Mouse (Mus musculus) C2C12 (cell line): Measurements from ENCODE around the gene Borcs5. TPM values are rescaled to one million over a fixed set of nuclear protein-coding genes. Genes with fewer than 3 reads are reported as not detected.

ENCODE experiments used
- H3K27me3 ChIP-seq: one replicate; pipeline ENCODE4 v1.6.1; 2011; ENCODE audit not compliant: control insufficient read depth, insufficient read depth, insufficient read length
- H3K36me3 ChIP-seq: one replicate; pipeline ENCODE4 v1.6.1; 2011; ENCODE audit not compliant: control insufficient read depth, insufficient read depth
- H3K4me3 ChIP-seq: one replicate; pipeline ENCODE4 v1.5.1; 2011; ENCODE audit warnings: mild to moderate bottlenecking, control low read depth; ENCODE audit not compliant: poor library complexity, insufficient read depth, severe bottlenecking
- H3K79me2 ChIP-seq: one replicate; pipeline ENCODE4 v1.6.1; 2011; ENCODE audit not compliant: control insufficient read depth, insufficient read depth
- H3K79me3 ChIP-seq: one replicate; pipeline ENCODE4 v1.6.1; 2011; ENCODE audit warnings: low read depth, control low read depth
- H3ac ChIP-seq: one replicate; pipeline ENCODE3; 2011; ENCODE audit warnings: low read depth; ENCODE audit not compliant: control insufficient read depth, insufficient read length
- CEBPB ChIP-seq: IDR thresholded peaks from one replicate; pipeline ENCODE4 v1.6.1; 2011; ENCODE audit warnings: low read depth, mild to moderate bottlenecking, control low read depth, moderate library complexity
- CTCF ChIP-seq: IDR thresholded peaks from one replicate; pipeline ENCODE4 v1.5.1; 2011; ENCODE audit not compliant: control insufficient read depth, insufficient read depth, insufficient read length
- FOSL1 ChIP-seq: IDR thresholded peaks from one replicate; pipeline ENCODE4 v1.8.0; 2011; ENCODE audit warnings: mild to moderate bottlenecking, low read length; ENCODE audit not compliant: poor library complexity, insufficient read depth, severe bottlenecking
- MAX ChIP-seq: IDR thresholded peaks from one replicate; pipeline ENCODE4 v1.6.1; 2011; ENCODE audit warnings: mild to moderate bottlenecking, control low read depth
- MYOD1 ChIP-seq: IDR thresholded peaks from one replicate; pipeline ENCODE4 v1.6.1; 2011; ENCODE audit warnings: low read depth; ENCODE audit not compliant: control insufficient read depth, insufficient read length
- MYOG ChIP-seq: IDR thresholded peaks from one replicate; pipeline ENCODE4 v1.6.1; 2011; ENCODE audit not compliant: control insufficient read depth, insufficient read length; ENCODE audit errors: extremely low read depth
- USF1 ChIP-seq: IDR thresholded peaks from one replicate; pipeline ENCODE4 v1.6.1; 2011; ENCODE audit warnings: low read depth, mild to moderate bottlenecking, control low read depth, moderate library complexity
- polyA plus RNA-seq: library from polyadenylated mRNA; unstranded; fragments of >200 nt; fragmentation: generic; extraction: Trizol; gene quantifications from one replicate; pipeline ENCODE4 v1.2.1, GENCODE M21; 2012; ENCODE audit warnings: missing spikeins

The Borcs5 gene
- polyA plus RNA-seq, 1 experiment: 6.0 TPM

GRCm38 (mm10) chr6:134745876-134746275 is 106.6 kb downstream of the Borcs5 start:
- no peaks in the 10 kb centered on the region for H3K79me2 ChIP-seq
- no peaks in the 10 kb centered on the region for H3K79me3 ChIP-seq
- no peaks in the 10 kb centered on the region for H3K36me3 ChIP-seq
- no peak overlapping the region for H3ac ChIP-seq
- TF ChIP-seq USF1 (no peak), MAX (no peak), MYOG (no peak), CEBPB (no peak), CTCF (no peak), MYOD1 (no peak), FOSL1 (no peak)
- no peaks in the 10 kb centered on the region for H3K27me3 ChIP-seq
- H3K4me3 ChIP-seq: no peak overlapping the region

- Histone ChIP-seq H3ac (no peak overlapping the region), H3K36me3 (no peaks in the 10 kb centered on the region)
- no peak for TF ChIP-seq CEBPB
- TF ChIP-seq USF1: no peak
- no peak for TF ChIP-seq CTCF
- TF ChIP-seq MYOG: no peak
- no peak for TF ChIP-seq MAX
- no peak for TF ChIP-seq FOSL1
- no peak for TF ChIP-seq MYOD1
Measured at GRCm38 (mm10) chr6:134748126-134748525, 108.8 kb downstream of the Borcs5 start.

GRCm38 (mm10) chr6:134751087-134751486 is 111.8 kb downstream of the Borcs5 start:
- Histone ChIP-seq H3K79me2 (no peaks in the 10 kb centered on the region), H3ac (no peak overlapping the region), H3K36me3 (peaks cover 8% of the 10 kb centered on the region), H3K79me3 (no peaks in the 10 kb centered on the region), H3K27me3 (no peaks in the 10 kb centered on the region), H3K4me3 (no peak overlapping the region)
- TF ChIP-seq MYOG (no peak), CTCF (no peak), MAX (no peak), FOSL1 (no peak), USF1 (no peak), MYOD1 (no peak), CEBPB (no peak)

More at GRCm38 (mm10) chr6:134748126-134748525, 108.8 kb downstream of the Borcs5 start:
- H3K27me3 ChIP-seq: no peaks in the 10 kb centered on the region
- no peaks in the 10 kb centered on the region for H3K79me2 ChIP-seq
- no peak overlapping the region for H3K4me3 ChIP-seq
- no peaks in the 10 kb centered on the region for H3K79me3 ChIP-seq

- H3K27me3 ChIP-seq: no peaks in the 10 kb centered on the region
- no peak overlapping the region for H3K4me3 ChIP-seq
- no peak for TF ChIP-seq CEBPB
- no peak for TF ChIP-seq MAX
- no peak for TF ChIP-seq MYOD1
- TF ChIP-seq MYOG: no peak
- TF ChIP-seq FOSL1: no peak
- no peak for TF ChIP-seq CTCF
- no peak for TF ChIP-seq USF1
- H3K79me3 ChIP-seq: no peaks in the 10 kb centered on the region
- no peak overlapping the region for H3ac ChIP-seq
- peaks cover 8% of the 10 kb centered on the region for H3K36me3 ChIP-seq
- H3K79me2 ChIP-seq: no peaks in the 10 kb centered on the region
Measured at GRCm38 (mm10) chr6:134751883-134752647, 112.8 kb downstream of the Borcs5 start.

- no peaks in the 10 kb centered on the region for H3K27me3 ChIP-seq
- TF ChIP-seq CTCF (no peak), FOSL1 (no peak), CEBPB (no peak), MYOG (no peak), MAX (no peak), MYOD1 (no peak), USF1 (no peak)
- no peaks in the 10 kb centered on the region for H3K79me2 ChIP-seq
- peaks cover 3% of the 10 kb centered on the region for H3K79me3 ChIP-seq
- H3K4me3 ChIP-seq: no peak overlapping the region
- H3K36me3 ChIP-seq: peaks cover 16% of the 10 kb centered on the region
- H3ac ChIP-seq: no peak overlapping the region
Measured at GRCm38 (mm10) chr6:134753412-134753811, 114.1 kb downstream of the Borcs5 start.
